Mouse (Mus musculus): ENCODE measurements around the gene Magi3. TPM values are rescaled to one million over a fixed set of nuclear protein-coding genes. Genes with fewer than 3 reads are reported as not detected.

Gene Magi3
- polyA plus RNA-seq, 1 experiment from 2014 or later: 10.0 TPM

DNA sequence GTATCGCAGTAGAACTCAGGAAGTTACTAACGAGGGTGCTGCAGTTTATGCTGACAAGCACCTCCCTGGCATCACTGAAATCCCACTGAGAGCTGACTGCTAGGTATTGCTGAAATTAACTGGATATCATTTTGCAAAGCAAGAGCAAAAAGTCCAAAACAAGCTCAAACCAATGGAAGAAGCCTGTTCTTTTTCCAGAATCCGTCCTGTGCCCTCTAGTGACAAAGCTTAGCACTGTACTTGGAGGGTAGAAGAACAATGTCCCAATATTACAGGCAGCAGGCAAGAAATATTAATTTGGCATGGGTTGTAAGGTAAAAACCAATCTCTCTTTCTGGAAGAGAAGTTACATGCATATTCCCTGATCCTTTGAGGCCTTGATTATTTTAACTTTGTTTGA, 118.5 kb downstream of the Magi3 start:
- ATAC-seq (replicated peaks; ENCODE audit: low FRiP score, low TSS enrichment, low read depth): no peak
- no peaks in the 10 kb centered on the region for H3K9me3 ChIP-seq (ENCODE audit: control insufficient read depth, low read length)
- DNase-seq (ENCODE audit: low spot score): no peak
- H3K4me1 ChIP-seq (replicated peaks; ENCODE audit: control insufficient read depth, insufficient read depth, low read length): no peaks in the 10 kb centered on the region
- 83% methylated on average over 3 of the region's 3 CpGs for WGBS
- no peaks in the 10 kb centered on the region for H3K36me3 ChIP-seq (ENCODE audit: control insufficient read depth, insufficient read depth, low read length)
- no peaks in the 10 kb centered on the region for H3K27me3 ChIP-seq (replicated peaks; ENCODE audit: control insufficient read depth, insufficient read depth, low read length)
- no peak overlapping the region for H3K4me3 ChIP-seq (ENCODE audit: low read depth, low read length)
- H3K4me2 ChIP-seq (ENCODE audit: low read length): no peak overlapping the region
- H3K27ac ChIP-seq (ENCODE audit: low read depth): no peak overlapping the region
- H3K9ac ChIP-seq (ENCODE audit: low read length): no peak overlapping the region

DNA sequence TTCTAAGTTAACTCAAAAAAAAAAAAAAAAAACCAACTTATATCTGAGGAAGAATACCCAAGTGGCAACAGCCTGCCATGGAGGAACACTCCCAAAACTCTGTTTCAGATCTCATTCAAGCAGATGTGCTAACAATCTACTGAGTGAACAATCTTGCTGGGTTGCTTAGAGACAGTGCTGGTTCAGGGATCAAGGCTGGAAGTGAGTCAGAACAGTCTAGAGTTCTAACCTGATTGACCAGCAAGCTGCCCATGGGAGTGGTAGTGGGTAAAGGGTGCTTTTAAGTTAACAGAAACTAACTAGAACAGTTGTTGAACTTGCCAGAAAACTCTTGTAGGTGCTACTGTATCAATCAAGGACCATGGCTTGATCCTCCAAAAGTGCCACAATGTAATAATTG, 118.9 kb downstream of the Magi3 start:
- Histone ChIP-seq H3K27ac (ENCODE audit: low read depth) (no peak overlapping the region), H3K9me3 (ENCODE audit: control insufficient read depth, low read length) (no peaks in the 10 kb centered on the region), H3K36me3 (ENCODE audit: control insufficient read depth, insufficient read depth, low read length) (no peaks in the 10 kb centered on the region), H3K4me3 (ENCODE audit: low read depth, low read length) (no peak overlapping the region), H3K4me2 (ENCODE audit: low read length) (no peak overlapping the region), H3K4me1 (replicated peaks; ENCODE audit: control insufficient read depth, insufficient read depth, low read length) (no peaks in the 10 kb centered on the region), H3K9ac (ENCODE audit: low read length) (no peak overlapping the region), H3K27me3 (replicated peaks; ENCODE audit: control insufficient read depth, insufficient read depth, low read length) (no peaks in the 10 kb centered on the region)
- ATAC-seq (replicated peaks; ENCODE audit: low FRiP score, low TSS enrichment, low read depth) (no peak), DNase-seq (ENCODE audit: low spot score) (no peak)

DNA sequence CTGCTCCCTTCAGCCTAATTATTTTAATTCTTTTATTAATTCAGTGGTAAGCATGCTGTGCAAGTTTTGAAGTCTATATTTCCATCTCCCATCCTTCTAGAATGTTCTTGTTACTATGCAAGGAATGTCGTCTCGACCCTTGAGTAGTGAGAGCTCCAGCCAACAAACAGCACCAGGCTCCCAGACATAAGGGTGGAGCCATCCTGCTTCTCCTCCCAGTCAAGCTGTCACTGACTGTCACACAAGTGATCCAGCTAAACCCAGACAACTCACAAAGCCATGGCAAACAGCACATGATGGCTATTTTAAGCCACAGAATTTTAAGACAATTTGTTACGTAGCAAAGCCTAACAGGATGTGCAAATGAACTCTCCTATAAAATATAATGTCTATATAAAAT, 124.2 kb downstream of the Magi3 start:
- WGBS: 68% methylated on average over 3 of the region's 3 CpGs
- no peaks in the 10 kb centered on the region for H3K27me3 ChIP-seq (replicated peaks; ENCODE audit: control insufficient read depth, insufficient read depth, low read length)
- H3K27ac ChIP-seq (ENCODE audit: low read depth): no peak overlapping the region
- no peaks in the 10 kb centered on the region for H3K36me3 ChIP-seq (ENCODE audit: control insufficient read depth, insufficient read depth, low read length)
- no peaks in the 10 kb centered on the region for H3K4me1 ChIP-seq (replicated peaks; ENCODE audit: control insufficient read depth, insufficient read depth, low read length)
- H3K9ac ChIP-seq (ENCODE audit: low read length): no peak overlapping the region
- no peak overlapping the region for H3K4me3 ChIP-seq (ENCODE audit: low read depth, low read length)
- no peaks in the 10 kb centered on the region for H3K9me3 ChIP-seq (ENCODE audit: control insufficient read depth, low read length)
- H3K4me2 ChIP-seq (ENCODE audit: low read length): no peak overlapping the region
- DNase-seq (ENCODE audit: low spot score): no peak
- ATAC-seq (replicated peaks; ENCODE audit: low FRiP score, low TSS enrichment, low read depth): no peak

DNA sequence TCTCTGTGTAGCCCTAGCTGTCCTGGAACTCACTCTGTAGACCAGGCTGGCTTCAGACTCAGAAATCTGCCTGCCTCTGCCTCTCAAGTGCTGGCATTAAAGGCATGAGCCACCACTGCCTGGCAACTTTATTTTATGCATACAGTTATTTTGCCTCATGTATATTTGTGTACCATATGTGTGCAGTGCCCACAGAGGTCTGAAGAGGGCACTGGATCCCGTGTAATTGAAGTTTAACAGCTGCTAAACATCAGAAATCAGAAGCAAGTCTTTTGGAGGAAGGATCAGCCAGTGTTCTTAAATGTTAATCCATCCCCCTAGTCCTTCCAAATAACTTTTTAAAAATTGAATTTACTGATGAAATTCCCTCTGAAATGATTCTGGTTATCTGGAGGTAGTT, 125.5 kb downstream of the Magi3 start:
- Histone ChIP-seq H3K4me1 (replicated peaks; ENCODE audit: control insufficient read depth, insufficient read depth, low read length) (no peaks in the 10 kb centered on the region), H3K4me2 (ENCODE audit: low read length) (no peak overlapping the region), H3K9me3 (ENCODE audit: control insufficient read depth, low read length) (no peaks in the 10 kb centered on the region), H3K36me3 (ENCODE audit: control insufficient read depth, insufficient read depth, low read length) (no peaks in the 10 kb centered on the region), H3K4me3 (ENCODE audit: low read depth, low read length) (no peak overlapping the region), H3K27me3 (replicated peaks; ENCODE audit: control insufficient read depth, insufficient read depth, low read length) (no peaks in the 10 kb centered on the region), H3K27ac (ENCODE audit: low read depth) (no peak overlapping the region), H3K9ac (ENCODE audit: low read length) (no peak overlapping the region)
- WGBS: 86% methylated on average over 1 of the region's 1 CpGs
- DNase-seq (ENCODE audit: low spot score) (no peak), ATAC-seq (replicated peaks; ENCODE audit: low FRiP score, low TSS enrichment, low read depth) (no peak)

DNA sequence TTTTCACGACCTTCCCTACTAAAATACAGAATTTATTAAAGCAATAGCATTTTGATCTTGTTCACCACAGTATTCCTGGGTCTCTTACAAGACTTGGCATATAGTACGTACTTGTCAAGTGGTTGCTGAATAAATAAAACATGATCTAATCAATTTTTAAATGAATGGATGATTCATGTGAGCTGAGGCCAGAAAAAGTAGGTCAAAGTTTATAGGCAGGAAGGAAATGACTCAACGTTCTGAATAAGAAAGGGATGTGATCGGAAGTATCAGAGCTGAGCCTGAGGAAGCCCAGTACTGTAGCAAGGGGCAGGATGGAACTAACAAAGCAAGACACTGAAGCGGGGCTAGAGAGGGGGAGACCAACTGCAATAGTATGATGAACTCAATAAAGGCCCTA, 127.4 kb downstream of the Magi3 start:
- no peak overlapping the region for H3K9ac ChIP-seq (ENCODE audit: low read length)
- no peak for ATAC-seq (replicated peaks; ENCODE audit: low FRiP score, low TSS enrichment, low read depth)
- 69% methylated on average over 5 of the region's 5 CpGs for WGBS
- H3K9me3 ChIP-seq (ENCODE audit: control insufficient read depth, low read length): no peaks in the 10 kb centered on the region
- no peak for DNase-seq (ENCODE audit: low spot score)
- no peaks in the 10 kb centered on the region for H3K4me1 ChIP-seq (replicated peaks; ENCODE audit: control insufficient read depth, insufficient read depth, low read length)
- H3K4me2 ChIP-seq (ENCODE audit: low read length): no peak overlapping the region
- H3K27me3 ChIP-seq (replicated peaks; ENCODE audit: control insufficient read depth, insufficient read depth, low read length): no peaks in the 10 kb centered on the region
- H3K4me3 ChIP-seq (ENCODE audit: low read depth, low read length): no peak overlapping the region
- H3K36me3 ChIP-seq (ENCODE audit: control insufficient read depth, insufficient read depth, low read length): no peaks in the 10 kb centered on the region
- no peak overlapping the region for H3K27ac ChIP-seq (ENCODE audit: low read depth)

DNA sequence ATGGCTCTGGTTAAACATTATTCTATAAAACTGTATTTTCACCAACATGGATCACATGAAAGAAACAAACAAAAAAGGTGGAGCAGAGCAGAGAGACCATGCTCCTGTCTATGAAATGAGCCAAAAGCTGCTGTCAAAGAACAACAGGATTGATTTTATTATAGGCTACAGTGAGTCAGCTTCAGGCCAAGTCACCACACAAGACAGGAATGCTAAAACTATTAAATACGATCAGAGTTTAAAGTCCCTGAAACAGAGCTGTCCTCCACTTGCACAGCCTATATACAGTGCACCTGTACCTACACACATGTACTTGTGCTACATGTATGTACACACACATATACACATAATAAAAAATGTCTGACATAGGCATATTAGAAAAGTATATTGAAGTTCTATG, 138.1 kb downstream of the Magi3 start:
- no peak overlapping the region for H3K4me3 ChIP-seq (ENCODE audit: low read depth, low read length)
- WGBS: 79% methylated on average over 1 of the region's 1 CpGs
- no peak overlapping the region for H3K4me2 ChIP-seq (ENCODE audit: low read length)
- no peaks in the 10 kb centered on the region for H3K4me1 ChIP-seq (replicated peaks; ENCODE audit: control insufficient read depth, insufficient read depth, low read length)
- peaks cover 7% of the 10 kb centered on the region for H3K36me3 ChIP-seq (ENCODE audit: control insufficient read depth, insufficient read depth, low read length)
- no peak overlapping the region for H3K27ac ChIP-seq (ENCODE audit: low read depth)
- H3K9ac ChIP-seq (ENCODE audit: low read length): no peak overlapping the region
- no peak for DNase-seq (ENCODE audit: low spot score)
- H3K27me3 ChIP-seq (replicated peaks; ENCODE audit: control insufficient read depth, insufficient read depth, low read length): no peaks in the 10 kb centered on the region
- no peak for ATAC-seq (replicated peaks; ENCODE audit: low FRiP score, low TSS enrichment, low read depth)
- H3K9me3 ChIP-seq (ENCODE audit: control insufficient read depth, low read length): no peaks in the 10 kb centered on the region

DNA sequence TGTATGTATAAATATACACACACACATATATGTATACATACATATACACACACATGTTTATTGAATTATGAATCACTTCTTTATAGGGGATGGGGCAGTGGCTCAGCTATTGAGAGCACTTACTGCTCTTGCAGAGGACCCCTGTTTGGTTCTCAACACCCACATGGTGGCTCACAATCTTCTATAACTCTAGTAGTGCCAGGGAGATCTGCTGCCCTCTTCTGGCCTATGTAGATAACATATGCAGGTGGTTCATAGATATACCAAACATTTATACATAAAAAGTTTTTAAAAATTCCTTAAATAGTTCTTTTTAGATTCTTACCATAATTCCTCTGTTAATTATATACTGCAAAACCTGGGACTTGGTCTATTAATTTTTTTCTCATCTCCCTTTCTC, 141.4 kb downstream of the Magi3 start:
- no peak for ATAC-seq (replicated peaks; ENCODE audit: low FRiP score, low TSS enrichment, low read depth)

DNA sequence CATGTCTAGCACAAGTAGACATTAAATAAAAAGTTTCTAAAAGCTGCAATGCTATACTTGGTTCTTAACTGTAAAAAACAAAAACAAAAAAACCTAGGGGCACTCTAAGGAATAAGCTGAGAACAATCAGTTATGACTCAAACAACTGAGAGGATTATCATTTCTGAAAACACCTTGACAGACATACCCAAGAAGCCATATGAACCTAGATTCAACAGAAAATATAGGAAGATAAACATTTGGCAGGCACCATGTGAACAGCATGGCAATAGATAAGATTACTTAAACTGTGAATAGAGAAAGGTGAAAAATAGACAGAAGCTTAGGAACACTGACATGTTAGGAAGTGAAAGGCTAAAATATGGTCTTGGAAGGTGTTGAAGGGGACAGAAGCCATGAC, 150.8 kb downstream of the Magi3 start:
- Histone ChIP-seq H3K36me3 (ENCODE audit: control insufficient read depth, insufficient read depth, low read length) (no peaks in the 10 kb centered on the region), H3K27me3 (replicated peaks; ENCODE audit: control insufficient read depth, insufficient read depth, low read length) (no peaks in the 10 kb centered on the region), H3K9ac (ENCODE audit: low read length) (no peak overlapping the region), H3K27ac (ENCODE audit: low read depth) (no peak overlapping the region), H3K4me1 (replicated peaks; ENCODE audit: control insufficient read depth, insufficient read depth, low read length) (no peaks in the 10 kb centered on the region), H3K4me3 (ENCODE audit: low read depth, low read length) (no peak overlapping the region), H3K4me2 (ENCODE audit: low read length) (no peak overlapping the region), H3K9me3 (ENCODE audit: control insufficient read depth, low read length) (no peaks in the 10 kb centered on the region)
- ATAC-seq (replicated peaks; ENCODE audit: low FRiP score, low TSS enrichment, low read depth) (no peak), DNase-seq (ENCODE audit: low spot score) (no peak)

More for the DNA sequence above, 141.4 kb downstream of the Magi3 start:
- Histone ChIP-seq H3K27me3 (replicated peaks; ENCODE audit: control insufficient read depth, insufficient read depth, low read length) (no peaks in the 10 kb centered on the region), H3K9ac (ENCODE audit: low read length) (no peak overlapping the region), H3K4me2 (ENCODE audit: low read length) (no peak overlapping the region), H3K9me3 (ENCODE audit: control insufficient read depth, low read length) (no peaks in the 10 kb centered on the region), H3K27ac (ENCODE audit: low read depth) (no peak overlapping the region), H3K4me1 (replicated peaks; ENCODE audit: control insufficient read depth, insufficient read depth, low read length) (no peaks in the 10 kb centered on the region), H3K4me3 (ENCODE audit: low read depth, low read length) (no peak overlapping the region), H3K36me3 (ENCODE audit: control insufficient read depth, insufficient read depth, low read length) (peaks cover 7% of the 10 kb centered on the region)
- DNase-seq (ENCODE audit: low spot score): no peak

DNA sequence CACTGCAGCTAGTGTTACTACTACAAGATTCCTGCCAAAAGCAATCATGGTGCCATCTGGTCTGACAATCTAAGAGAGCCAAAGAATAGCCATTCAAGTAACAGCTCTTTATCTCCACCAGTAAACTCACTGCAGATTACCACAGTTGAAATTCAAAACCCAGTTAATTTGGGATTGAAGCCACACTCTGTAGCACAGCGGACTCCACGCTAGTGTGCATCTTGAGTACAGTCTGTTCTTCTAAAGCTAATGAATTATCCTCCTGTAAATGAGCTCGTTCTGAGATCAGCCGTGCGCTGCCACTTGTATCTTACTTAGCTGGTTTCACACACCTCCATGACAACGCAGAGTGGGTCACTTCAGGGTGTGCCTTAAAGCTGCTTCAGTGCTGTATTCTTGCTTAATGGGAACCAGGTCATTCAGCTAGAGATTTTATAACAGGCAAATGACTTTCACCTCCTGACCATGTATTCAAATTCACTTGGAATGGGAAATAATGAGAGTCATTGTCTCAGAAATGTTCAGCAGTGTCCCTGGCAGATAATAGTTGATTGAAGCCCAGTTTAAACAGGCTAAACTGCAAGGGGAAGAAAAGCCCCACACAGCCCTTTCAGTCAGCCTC, 161.1 kb downstream of the Magi3 start:
- no peaks in the 10 kb centered on the region for H3K4me1 ChIP-seq (replicated peaks; ENCODE audit: control insufficient read depth, insufficient read depth, low read length)
- no peaks in the 10 kb centered on the region for H3K27me3 ChIP-seq (replicated peaks; ENCODE audit: control insufficient read depth, insufficient read depth, low read length)
- DNase-seq (ENCODE audit: low spot score) (no peak), ATAC-seq (replicated peaks; ENCODE audit: low FRiP score, low TSS enrichment, low read depth) (no peak)
- H3K27ac ChIP-seq (ENCODE audit: low read depth): no peak overlapping the region
- 75% methylated on average over 6 of the region's 6 CpGs for WGBS
- H3K4me2 ChIP-seq (ENCODE audit: low read length): no peak overlapping the region
- H3K4me3 ChIP-seq (ENCODE audit: low read depth, low read length): no peak overlapping the region
- H3K9me3 ChIP-seq (ENCODE audit: control insufficient read depth, low read length): no peaks in the 10 kb centered on the region
- H3K9ac ChIP-seq (ENCODE audit: low read length): no peak overlapping the region
- H3K36me3 ChIP-seq (ENCODE audit: control insufficient read depth, insufficient read depth, low read length): peaks cover 9% of the 10 kb centered on the region

Data from intestine, embryonic 14.5 days (tissue).